Mouse (Mus musculus): Measurements from ENCODE around the gene Slc44a2. TPM values are rescaled to one million over a fixed set of nuclear protein-coding genes. Genes with fewer than 3 reads are reported as not detected.
"Not testable (repeated sequence)": the region's sequence is repeated elsewhere in the genome, so short reads cannot be mapped to it uniquely, and the experiment has no call there.

Gene Slc44a2
- total RNA-seq, 2 experiments from 2014 or later = 35.2 to 54.2 TPM

GRCm38 (mm10) chr9:21299014-21299413, 21.5 kb upstream of the Slc44a2 start:
- no peak for DNase-seq

- DNase-seq = no peak
Observed at GRCm38 (mm10) chr9:21305065-21305464, 15.4 kb upstream of the Slc44a2 start.

- DNase-seq = peak in 1 of 2 experiments; percentile 23
Observed at GRCm38 (mm10) chr9:21309150-21309741, 11.3 kb upstream of the Slc44a2 start.

GRCm38 (mm10) chr9:21311695-21312094, 8.8 kb upstream of the Slc44a2 start:
- DNase-seq = no peak

- DNase-seq = no peak
Observed at GRCm38 (mm10) chr9:21312134-21312533, 8.4 kb upstream of the Slc44a2 start, which contains the start of gene Ap1m2. TSS of gene Ap1m2 (minus strand) at chr9:21312337.

- DNase-seq = peak; percentile 94 to 96
Observed at GRCm38 (mm10) chr9:21313394-21313793, 7.1 kb upstream of the Slc44a2 start.

GRCm38 (mm10) chr9:21314367-21315140, 5.9 kb upstream of the Slc44a2 start:
- no peak for DNase-seq

- DNase-seq = no peak
Observed at GRCm38 (mm10) chr9:21315421-21315820, 5.1 kb upstream of the Slc44a2 start.

- no peak for DNase-seq
Observed at GRCm38 (mm10) chr9:21316696-21317095, 3.8 kb upstream of the Slc44a2 start.

- no peak for DNase-seq
Observed at GRCm38 (mm10) chr9:21318792-21319191, 1.7 kb upstream of the Slc44a2 start.

- no peak for DNase-seq
Observed at GRCm38 (mm10) chr9:21319503-21319902, 995 bp upstream of the Slc44a2 start.

- no peak for DNase-seq
Observed at GRCm38 (mm10) chr9:21320280-21320618, 249 bp upstream of the Slc44a2 start.

- DNase-seq = peak; percentile 29 to 62
Observed at GRCm38 (mm10) chr9:21321513-21321835, 976 bp downstream of the Slc44a2 start.

- DNase-seq = no peak
Observed at GRCm38 (mm10) chr9:21322211-21322916, 1.9 kb downstream of the Slc44a2 start.

- DNase-seq = not testable (repeated sequence)
Observed at GRCm38 (mm10) chr9:21322917-21323297, 2.4 kb downstream of the Slc44a2 start.

- DNase-seq = peak; percentile 19 to 37
Observed at GRCm38 (mm10) chr9:21324269-21324668, 3.8 kb downstream of the Slc44a2 start.

GRCm38 (mm10) chr9:21327569-21327968, 7.1 kb downstream of the Slc44a2 start:
- no peak for DNase-seq

- no peak for DNase-seq
Observed at GRCm38 (mm10) chr9:21328041-21328440, 7.5 kb downstream of the Slc44a2 start.

- peak; percentile 23 to 57 for DNase-seq
Observed at GRCm38 (mm10) chr9:21329041-21329440, 8.5 kb downstream of the Slc44a2 start.

- peak; percentile 34 to 56 for DNase-seq
Observed at GRCm38 (mm10) chr9:21329699-21330289, 9.3 kb downstream of the Slc44a2 start.

- no peak for DNase-seq
Observed at GRCm38 (mm10) chr9:21331365-21332140, 11.1 kb downstream of the Slc44a2 start.

Data from adrenal gland, postnatal 36 days (tissue).